Mouse (Mus musculus) heart, embryonic 15.5 days (tissue): Measurements from ENCODE around the gene Hsdl1. TPM values are rescaled to one million over a fixed set of nuclear protein-coding genes. Genes with fewer than 3 reads are reported as not detected.

ENCODE experiments used
- ATAC-seq: fragments of 200-750 bp; cut with Nextera tagmentation; replicated peaks from 2 replicates; pipeline ENCODE4 v1.8.0; 2017; ENCODE audit warnings: low read depth, moderate TSS enrichment; ENCODE audit not compliant: insufficient number of reproducible peaks, insufficient read depth, low FRiP score
- H3K27ac ChIP-seq: fragments of 300-500 bp; sonication (generic); 2 replicates; pipeline ENCODE4 v1.5.1; 2015; ENCODE audit warnings: mild to moderate bottlenecking, inconsistent platforms
- H3K27me3 ChIP-seq: fragments of 300-500 bp; sonication (generic); 2 replicates; pipeline ENCODE4 v1.6.1; 2015; ENCODE audit warnings: inconsistent platforms
- H3K36me3 ChIP-seq: fragments of 300-500 bp; sonication (generic); 2 replicates; pipeline ENCODE4 v1.6.1; 2015; ENCODE audit warnings: mild to moderate bottlenecking, inconsistent platforms
- H3K4me1 ChIP-seq: fragments of 300-500 bp; sonication (generic); replicated peaks from 2 replicates; pipeline ENCODE4 v1.6.1; 2015; ENCODE audit warnings: inconsistent platforms
- H3K4me2 ChIP-seq: fragments of 300-500 bp; sonication (generic); 2 replicates; pipeline ENCODE4 v1.6.1; 2015; ENCODE audit warnings: inconsistent platforms, mild to moderate bottlenecking, moderate library complexity
- H3K4me3 ChIP-seq: fragments of 300-500 bp; sonication (generic); 2 replicates; pipeline ENCODE4 v1.5.1; 2015; ENCODE audit warnings: mild to moderate bottlenecking, inconsistent platforms
- H3K9ac ChIP-seq: fragments of 300-500 bp; sonication (generic); 2 replicates; pipeline ENCODE4 v1.6.1; 2015; ENCODE audit warnings: mild to moderate bottlenecking, inconsistent platforms
- H3K9me3 ChIP-seq: fragments of 300-500 bp; sonication (generic); replicated peaks from 2 replicates; pipeline ENCODE4 v1.6.1; 2016; ENCODE audit warnings: inconsistent platforms
- WGBS: fragments of 180-500 bp; shearing (Covaris S2); methylation state at CpG from one replicate; pipeline ENCODE4 v1.1.7; 2015; ENCODE audit warnings: mixed read lengths; 5-methylcytosine and 5-hydroxymethylcytosine counted together
- polyA plus RNA-seq: library from polyadenylated mRNA; unstranded; fragments of >200 nt; fragmentation: Nextera tagmentation; extraction: Ambion mirVana; gene quantifications from 2 replicates; pipeline ENCODE4 v1.2.1, GENCODE M21; 2015

Gene Hsdl1
- polyA plus RNA-seq, 1 experiment from 2014 or later = 25.4 TPM

- Histone ChIP-seq H3K4me1 (peaks cover 29% of the 10 kb centered on the region), H3K27me3 (no peaks in the 10 kb centered on the region), H3K9me3 (no peaks in the 10 kb centered on the region), H3K36me3 (peaks cover 9% of the 10 kb centered on the region; the same call in 1 of the 2 replicates), H3K27ac (peak overlapping the region; percentile 92), H3K9ac (peak overlapping the region; percentile 97), H3K4me2 (peak overlapping the region; percentile 68), H3K4me3 (peak overlapping the region; percentile 96)
- ATAC-seq = peak; percentile 91
- WGBS = under 1% methylated on average over 55 of the region's 55 CpGs
Observed at GRCm38 (mm10) chr8:119557821-119558602, 17.0 kb downstream of the Hsdl1 start.

GRCm38 (mm10) chr8:119557132-119557531 is 17.9 kb downstream of the Hsdl1 start:
- Histone ChIP-seq H3K4me3 (peak overlapping the region; percentile 96), H3K9me3 (no peaks in the 10 kb centered on the region), H3K4me1 (peaks cover 31% of the 10 kb centered on the region), H3K27ac (no peak overlapping the region), H3K9ac (peak overlapping the region; percentile 97), H3K36me3 (peaks cover 3% of the 10 kb centered on the region; the same call in 1 of the 2 replicates), H3K4me2 (peak overlapping the region; percentile 68), H3K27me3 (no peaks in the 10 kb centered on the region)
- 72% methylated on average over 9 of the region's 9 CpGs for WGBS
- ATAC-seq = no peak

- H3K4me1 ChIP-seq = peaks cover 31% of the 10 kb centered on the region
- no peak overlapping the region for H3K27ac ChIP-seq
- no peak overlapping the region for H3K9ac ChIP-seq
- H3K27me3 ChIP-seq = no peaks in the 10 kb centered on the region
- H3K36me3 ChIP-seq = no peaks in the 10 kb centered on the region
- no peak overlapping the region for H3K4me2 ChIP-seq
- H3K9me3 ChIP-seq = no peaks in the 10 kb centered on the region
- 85% methylated on average over 6 of the region's 6 CpGs for whole genome bisulfite sequencing
- H3K4me3 ChIP-seq = no peak overlapping the region
- ATAC-seq = no peak
Observed at GRCm38 (mm10) chr8:119555861-119556260, 19.1 kb downstream of the Hsdl1 start.

GRCm38 (mm10) chr8:119552967-119553366 is 22.0 kb downstream of the Hsdl1 start:
- Histone ChIP-seq H3K36me3 (no peaks in the 10 kb centered on the region), H3K27me3 (no peaks in the 10 kb centered on the region), H3K4me1 (peaks cover 31% of the 10 kb centered on the region), H3K9me3 (no peaks in the 10 kb centered on the region), H3K9ac (no peak overlapping the region), H3K4me3 (no peak overlapping the region), H3K4me2 (no peak overlapping the region), H3K27ac (no peak overlapping the region)
- WGBS = 59% methylated on average over 2 of the region's 2 CpGs
- no peak for ATAC-seq

GRCm38 (mm10) chr8:119548560-119549113 is 26.3 kb downstream of the Hsdl1 start:
- 72% methylated on average over 7 of the region's 7 CpGs for WGBS
- Histone ChIP-seq H3K9ac (no peak overlapping the region), H3K36me3 (peaks cover 20% of the 10 kb centered on the region), H3K27ac (no peak overlapping the region), H3K9me3 (no peaks in the 10 kb centered on the region), H3K4me1 (peaks cover 13% of the 10 kb centered on the region; the same call in 1 of the 2 replicates), H3K27me3 (no peaks in the 10 kb centered on the region), H3K4me2 (no peak overlapping the region), H3K4me3 (no peak overlapping the region)
- ATAC-seq = no peak

GRCm38 (mm10) chr8:119547019-119547691 is 27.8 kb downstream of the Hsdl1 start:
- Histone ChIP-seq H3K4me1 (0 out of 2 replicates have a peak, but pooled peaks cover 7% of the 10 kb centered on the region), H3K4me2 (no peak overlapping the region), H3K9ac (no peak overlapping the region), H3K27me3 (no peaks in the 10 kb centered on the region), H3K36me3 (peaks cover 34% of the 10 kb centered on the region), H3K9me3 (no peaks in the 10 kb centered on the region), H3K27ac (no peak overlapping the region), H3K4me3 (no peak overlapping the region)
- no peak for ATAC-seq
- 73% methylated on average over 18 of the region's 18 CpGs for WGBS

- no peak overlapping the region for H3K27ac ChIP-seq
- no peak for ATAC-seq
- no peaks in the 10 kb centered on the region for H3K27me3 ChIP-seq
- no peak overlapping the region for H3K9ac ChIP-seq
- no peaks in the 10 kb centered on the region for H3K9me3 ChIP-seq
- no peak overlapping the region for H3K4me3 ChIP-seq
- 91% methylated on average over 6 of the region's 6 CpGs for WGBS
- H3K4me2 ChIP-seq = no peak overlapping the region
- H3K36me3 ChIP-seq = peaks cover 45% of the 10 kb centered on the region
- 0 out of 2 replicates have a peak, but pooled peaks cover 7% of the 10 kb centered on the region for H3K4me1 ChIP-seq
Observed at GRCm38 (mm10) chr8:119545791-119546190, 29.2 kb downstream of the Hsdl1 start.

GRCm38 (mm10) chr8:119545180-119545579 is 29.8 kb downstream of the Hsdl1 start:
- no peaks in the 10 kb centered on the region for H3K9me3 ChIP-seq
- 0 out of 2 replicates have a peak, but pooled peaks cover 2% of the 10 kb centered on the region for H3K4me1 ChIP-seq
- H3K4me2 ChIP-seq = no peak overlapping the region
- no peak overlapping the region for H3K27ac ChIP-seq
- no peak overlapping the region for H3K4me3 ChIP-seq
- H3K9ac ChIP-seq = no peak overlapping the region
- WGBS = 73% methylated on average over 6 of the region's 6 CpGs
- H3K27me3 ChIP-seq = no peaks in the 10 kb centered on the region
- ATAC-seq = no peak
- H3K36me3 ChIP-seq = peaks cover 51% of the 10 kb centered on the region

- 76% methylated on average over 3 of the region's 3 CpGs for WGBS
Observed at GRCm38 (mm10) chr8:119544606-119545005, 30.4 kb downstream of the Hsdl1 start.

GRCm38 (mm10) chr8:119531973-119532372 is 43.0 kb downstream of the Hsdl1 start:
- no peaks in the 10 kb centered on the region for H3K4me1 ChIP-seq
- no peak overlapping the region for H3K4me3 ChIP-seq
- H3K27me3 ChIP-seq = no peaks in the 10 kb centered on the region
- no peak overlapping the region for H3K4me2 ChIP-seq
- WGBS = 60% methylated on average over 9 of the region's 9 CpGs
- no peaks in the 10 kb centered on the region for H3K9me3 ChIP-seq
- peak overlapping the region; percentile 21; the same call in 1 of the 2 replicates for H3K27ac ChIP-seq
- no peak overlapping the region for H3K9ac ChIP-seq
- H3K36me3 ChIP-seq = peaks cover 79% of the 10 kb centered on the region
- ATAC-seq = 0 out of 2 replicates have a peak, but pooled peaks have one; percentile 43

More at GRCm38 (mm10) chr8:119544606-119545005, 30.4 kb downstream of the Hsdl1 start:
- ATAC-seq = no peak
- H3K4me2 ChIP-seq = no peak overlapping the region
- H3K9me3 ChIP-seq = no peaks in the 10 kb centered on the region
- H3K27me3 ChIP-seq = no peaks in the 10 kb centered on the region
- H3K4me1 ChIP-seq = 0 out of 2 replicates have a peak, but pooled peaks cover 2% of the 10 kb centered on the region
- H3K36me3 ChIP-seq = peaks cover 57% of the 10 kb centered on the region
- H3K4me3 ChIP-seq = no peak overlapping the region
- H3K9ac ChIP-seq = no peak overlapping the region
- H3K27ac ChIP-seq = no peak overlapping the region

GRCm38 (mm10) chr8:119531397-119531796 is 43.6 kb downstream of the Hsdl1 start:
- WGBS = 90% methylated on average over 3 of the region's 3 CpGs
- no peaks in the 10 kb centered on the region for H3K4me1 ChIP-seq

More at GRCm38 (mm10) chr8:119531397-119531796, 43.6 kb downstream of the Hsdl1 start:
- ATAC-seq = no peak
- Histone ChIP-seq H3K9ac (no peak overlapping the region), H3K36me3 (peaks cover 77% of the 10 kb centered on the region), H3K27me3 (no peaks in the 10 kb centered on the region), H3K4me3 (no peak overlapping the region), H3K4me2 (no peak overlapping the region), H3K9me3 (no peaks in the 10 kb centered on the region), H3K27ac (no peak overlapping the region)
